Mouse (Mus musculus) bone marrow, adult 2 months (tissue): ENCODE results near the gene Phrf1.

Source experiments
- CTCF ChIP-seq: fragments of 200-500 bp; IDR thresholded peaks from 2 replicates; pipeline ENCODE4 v1.5.1; 2011; ENCODE audit warnings: low read length, control low read depth; ENCODE audit not compliant: control insufficient read depth, insufficient read depth
- POLR2A ChIP-seq: fragments of 200-500 bp; IDR thresholded peaks from 2 replicates; pipeline ENCODE4 v1.6.1; 2011; ENCODE audit warnings: low read depth, mild to moderate bottlenecking, control low read depth, low read length, borderline replicate concordance; ENCODE audit not compliant: control insufficient read depth

DNA sequence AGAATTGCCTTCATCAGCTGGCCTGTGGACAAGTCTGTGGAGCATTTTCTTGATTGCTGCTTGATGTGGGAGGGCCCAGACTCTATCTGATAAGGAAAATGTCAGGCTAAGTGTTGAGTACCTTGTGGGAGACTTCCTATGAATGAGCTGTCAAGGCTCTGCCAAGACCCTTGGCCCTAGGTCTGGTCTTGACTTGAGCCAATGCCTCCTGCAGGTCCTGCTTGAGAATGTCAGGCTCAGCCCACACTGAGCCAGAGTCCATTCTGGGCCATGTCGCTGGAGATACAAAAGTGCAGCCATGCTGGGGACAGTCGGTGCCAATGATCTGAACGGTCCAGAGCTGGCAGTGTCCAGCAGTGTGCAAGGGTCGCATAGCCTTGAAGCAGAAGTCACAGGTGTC lies 54.2 kb downstream of the Phrf1 start:
- TF ChIP-seq POLR2A (no peak), CTCF (no peak)
